Mouse (Mus musculus): ENCODE measurements around the gene Selenbp2. TPM values are rescaled to one million over a fixed set of nuclear protein-coding genes. Genes with fewer than 3 reads are reported as not detected.
"Not testable (repeated sequence)": the region's sequence is repeated elsewhere in the genome, so short reads cannot be mapped to it uniquely, and the experiment has no call there.

The Selenbp2 gene
- total RNA-seq, 1 experiment from 2014 or later: not detected

DNA sequence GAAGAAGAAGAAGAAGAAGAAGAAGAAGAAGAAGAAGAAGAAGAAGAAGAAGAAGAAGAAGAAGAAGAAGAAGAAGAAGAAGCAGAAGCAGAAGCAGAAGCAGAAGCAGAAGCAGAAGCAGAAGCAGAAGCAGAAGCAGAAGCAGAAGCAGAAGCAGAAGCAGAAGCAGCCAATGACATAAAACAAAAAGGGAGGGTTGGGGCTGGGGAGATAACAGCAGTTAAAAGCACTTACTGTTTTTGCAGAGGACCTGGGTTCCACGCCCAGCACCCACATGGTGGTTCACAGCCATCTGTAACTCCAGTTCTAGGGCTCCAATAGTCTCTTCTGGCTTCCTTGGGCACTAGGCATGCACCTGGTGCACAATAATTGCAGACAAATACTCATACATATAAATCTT is 4.2 kb upstream of the Selenbp2 start:
- not testable (repeated sequence) for ATAC-seq (replicated peaks; ENCODE audit: insufficient number of reproducible peaks, low FRiP score, low TSS enrichment, poor library complexity, severe bottlenecking)

GRCm38 (mm10) chr3:94690162-94690561 is 3.2 kb upstream of the Selenbp2 start:
- ATAC-seq (replicated peaks; ENCODE audit: insufficient number of reproducible peaks, low FRiP score, low TSS enrichment, poor library complexity, severe bottlenecking): not testable (repeated sequence)

DNA sequence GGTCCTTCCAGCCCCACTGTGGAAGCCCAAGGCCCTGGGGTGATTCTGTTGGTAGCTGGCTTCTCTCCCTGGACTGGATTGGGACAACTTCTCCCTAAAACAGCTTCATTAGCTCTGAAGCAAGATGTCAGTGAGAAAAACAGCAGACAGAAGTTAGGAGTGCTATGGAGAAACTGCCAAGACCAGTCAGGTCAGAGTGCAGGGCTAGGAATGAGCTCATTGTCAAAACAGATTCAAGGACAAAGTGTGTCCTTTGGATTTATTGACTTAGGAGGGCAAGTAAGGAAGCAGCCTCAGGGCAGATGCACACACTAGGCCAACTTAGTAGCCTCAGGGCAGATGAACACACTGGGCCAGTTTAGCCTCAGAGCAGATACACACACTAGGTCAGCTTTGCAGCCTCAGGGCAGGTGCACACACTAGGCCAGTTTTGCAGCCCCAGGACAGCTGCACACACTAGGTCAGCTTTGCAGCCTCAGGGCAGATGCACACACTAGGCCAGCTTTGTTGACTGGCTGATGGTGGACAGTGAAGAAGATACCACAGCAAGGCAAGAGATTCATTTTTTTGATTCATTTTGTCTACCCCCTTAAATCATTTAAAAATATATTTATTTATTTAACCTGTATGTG is 2.6 kb upstream of the Selenbp2 start:
- ATAC-seq (replicated peaks; ENCODE audit: insufficient number of reproducible peaks, low FRiP score, low TSS enrichment, poor library complexity, severe bottlenecking): no peak

DNA sequence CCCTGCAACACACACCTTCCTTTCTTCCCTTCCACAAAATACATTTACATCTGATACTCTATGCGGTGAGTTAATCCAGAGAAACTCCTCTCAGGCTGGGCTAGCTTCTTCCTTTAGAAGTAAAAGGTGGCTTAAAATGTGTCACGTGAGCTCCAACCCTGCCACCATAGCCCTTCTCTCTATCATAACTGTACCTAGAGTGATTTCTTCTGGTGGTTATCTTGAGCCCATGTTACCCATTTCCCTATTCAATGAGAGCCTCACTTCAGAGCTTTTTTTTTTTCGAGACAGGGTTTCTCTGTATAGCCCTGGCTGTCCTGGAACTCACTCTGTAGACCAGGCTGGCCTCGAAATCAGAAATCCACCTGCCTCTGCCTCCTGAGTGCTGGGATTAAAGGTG is 1.7 kb upstream of the Selenbp2 start:
- not testable (repeated sequence) for ATAC-seq (replicated peaks; ENCODE audit: insufficient number of reproducible peaks, low FRiP score, low TSS enrichment, poor library complexity, severe bottlenecking)

DNA sequence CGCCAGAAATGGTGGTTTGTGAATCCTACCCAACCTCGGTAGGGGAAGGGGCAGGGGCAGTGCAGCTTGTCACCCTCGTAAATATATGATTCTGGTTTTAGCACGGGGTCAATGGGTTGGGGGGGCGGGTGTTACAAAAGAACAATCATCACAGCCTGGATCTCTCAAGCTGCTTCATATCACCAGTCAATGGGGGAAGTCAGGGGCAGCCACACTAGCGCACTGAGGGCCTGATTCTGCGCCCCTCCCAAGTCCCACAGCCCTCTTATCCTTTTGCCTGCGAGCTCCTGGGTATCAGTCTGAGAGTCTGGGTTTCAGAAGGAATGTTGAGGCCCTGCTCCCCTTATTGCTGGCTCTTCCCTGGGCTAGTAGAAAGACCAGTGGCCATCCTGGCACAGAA is 518 bp downstream of the Selenbp2 start:
- not testable (repeated sequence) for ATAC-seq (replicated peaks; ENCODE audit: insufficient number of reproducible peaks, low FRiP score, low TSS enrichment, poor library complexity, severe bottlenecking)

DNA sequence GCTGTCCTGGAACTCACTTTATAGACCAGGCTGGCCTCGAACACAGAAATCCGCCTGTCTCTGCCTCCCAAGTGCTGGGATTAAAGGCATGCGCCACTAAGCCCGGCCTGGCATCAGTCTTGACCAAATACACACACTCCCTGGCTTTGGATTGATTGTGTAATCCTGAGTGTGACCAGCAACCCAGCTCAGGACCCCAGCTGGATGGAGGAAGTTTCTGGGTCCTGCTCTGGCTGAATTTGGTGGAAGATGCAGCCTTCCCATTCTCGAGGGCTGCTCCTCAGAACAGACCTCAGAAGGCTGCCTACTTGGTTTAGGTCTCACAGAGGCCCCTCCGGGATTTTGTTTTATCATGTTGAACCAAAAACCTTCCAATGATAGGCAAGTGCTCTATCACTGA is 2.2 kb downstream of the Selenbp2 start:
- ATAC-seq (replicated peaks; ENCODE audit: insufficient number of reproducible peaks, low FRiP score, low TSS enrichment, poor library complexity, severe bottlenecking): not testable (repeated sequence)

DNA sequence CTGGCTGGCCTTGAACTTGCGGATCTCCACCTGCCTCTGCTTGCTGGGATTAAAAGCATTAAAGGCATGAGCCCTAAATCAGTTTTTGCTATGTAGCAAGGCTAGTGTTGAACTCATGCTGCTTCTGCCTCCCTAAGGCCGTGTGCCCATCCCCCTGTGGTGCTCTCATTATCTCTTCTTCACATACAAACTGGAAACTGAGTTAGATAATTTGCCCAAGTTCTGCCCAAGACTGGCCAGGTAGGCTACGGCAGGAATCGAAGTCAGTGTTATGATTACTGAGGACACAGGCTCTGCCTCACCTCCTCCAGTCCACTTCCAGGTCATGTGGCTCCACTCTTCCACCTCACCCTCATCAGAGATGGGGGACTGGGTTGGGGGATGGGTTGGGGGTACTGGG is 2.9 kb downstream of the Selenbp2 start:
- not testable (repeated sequence) for ATAC-seq (replicated peaks; ENCODE audit: insufficient number of reproducible peaks, low FRiP score, low TSS enrichment, poor library complexity, severe bottlenecking)

GRCm38 (mm10) chr3:94702163-94702810 is 8.9 kb downstream of the Selenbp2 start:
- not testable (repeated sequence) for ATAC-seq (replicated peaks; ENCODE audit: insufficient number of reproducible peaks, low FRiP score, low TSS enrichment, poor library complexity, severe bottlenecking)

GRCm38 (mm10) chr3:94702856-94703255 is 9.5 kb downstream of the Selenbp2 start:
- ATAC-seq (replicated peaks; ENCODE audit: insufficient number of reproducible peaks, low FRiP score, low TSS enrichment, poor library complexity, severe bottlenecking): no peak

- not testable (repeated sequence) for ATAC-seq (replicated peaks; ENCODE audit: insufficient number of reproducible peaks, low FRiP score, low TSS enrichment, poor library complexity, severe bottlenecking)
Observed at GRCm38 (mm10) chr3:94703364-94703763, 10.0 kb downstream of the Selenbp2 start.

DNA sequence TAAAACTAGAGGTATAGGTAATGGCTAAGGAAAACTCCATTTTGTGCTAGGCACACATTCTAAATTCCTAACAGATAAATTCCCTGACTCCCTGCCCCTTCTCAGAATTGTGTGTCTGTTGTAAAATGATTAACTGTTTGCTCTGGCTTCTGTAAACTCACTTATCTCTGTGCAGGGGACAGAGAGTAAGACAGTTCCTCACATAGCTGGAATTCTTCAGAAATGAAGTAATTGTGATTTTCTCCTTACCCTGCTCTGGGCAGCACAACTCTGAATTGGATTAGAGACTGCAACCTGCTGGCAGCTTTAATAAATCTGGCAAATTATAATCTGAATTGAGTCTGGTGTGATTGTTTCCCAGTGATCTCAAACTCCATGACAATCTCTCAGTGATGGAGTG is 17.2 kb downstream of the Selenbp2 start:
- ATAC-seq (replicated peaks; ENCODE audit: insufficient number of reproducible peaks, low FRiP score, low TSS enrichment, poor library complexity, severe bottlenecking): not testable (repeated sequence)

DNA sequence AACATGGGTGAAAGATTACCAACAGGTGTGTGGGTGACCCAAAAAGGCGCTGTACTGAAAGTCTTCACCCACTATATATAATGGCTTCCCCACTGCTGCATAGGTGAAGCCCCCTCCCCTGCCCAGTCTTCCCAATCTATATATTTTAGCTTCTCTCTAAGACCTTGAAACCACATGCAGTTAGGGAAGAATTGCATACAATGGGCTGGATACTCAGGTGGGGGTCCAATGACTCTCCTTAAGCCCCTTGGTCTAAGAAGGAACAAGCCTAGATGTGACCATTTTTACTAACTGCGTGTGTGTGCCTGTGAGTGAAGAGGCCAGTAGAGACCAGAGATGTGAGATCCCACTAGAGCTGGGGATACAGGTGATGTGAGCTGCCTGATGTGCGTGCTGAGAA is 20.1 kb downstream of the Selenbp2 start:
- not testable (repeated sequence) for ATAC-seq (replicated peaks; ENCODE audit: insufficient number of reproducible peaks, low FRiP score, low TSS enrichment, poor library complexity, severe bottlenecking)

DNA sequence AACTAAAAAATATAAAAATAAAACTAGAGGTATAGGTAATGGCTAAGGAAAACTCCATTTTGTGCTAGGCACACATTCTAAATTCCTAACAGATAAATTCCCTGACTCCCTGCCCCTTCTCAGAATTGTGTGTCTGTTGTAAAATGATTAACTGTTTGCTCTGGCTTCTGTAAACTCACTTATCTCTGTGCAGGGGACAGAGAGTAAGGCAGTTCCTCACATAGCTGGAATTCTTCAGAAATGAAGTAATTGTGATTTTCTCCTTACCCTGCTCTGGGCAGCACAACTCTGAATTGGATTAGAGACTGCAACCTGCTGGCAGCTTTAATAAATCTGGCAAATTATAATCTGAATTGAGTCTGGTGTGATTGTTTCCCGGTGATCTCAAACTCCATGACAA is 24.9 kb downstream of the Selenbp2 start:
- ATAC-seq (replicated peaks; ENCODE audit: insufficient number of reproducible peaks, low FRiP score, low TSS enrichment, poor library complexity, severe bottlenecking): not testable (repeated sequence)

DNA sequence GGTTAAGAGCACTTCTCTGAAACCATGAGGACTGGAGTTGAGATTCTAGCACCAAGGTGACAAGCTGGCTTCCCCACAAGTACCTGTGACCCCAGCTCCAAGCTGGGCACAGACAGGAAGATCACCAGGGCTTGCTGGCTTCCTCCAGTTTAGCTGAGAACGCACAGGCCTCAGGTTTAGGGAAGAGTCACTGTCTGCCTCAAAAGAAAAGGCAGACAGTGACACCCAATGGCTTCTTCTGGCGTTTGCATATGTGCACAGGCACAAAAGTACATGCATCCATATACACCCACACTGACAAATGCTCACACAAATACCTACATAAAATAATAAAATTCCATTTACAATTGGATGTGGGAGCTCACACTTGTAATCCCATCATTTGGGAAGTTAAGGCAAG is 30.3 kb downstream of the Selenbp2 start:
- not testable (repeated sequence) for ATAC-seq (replicated peaks; ENCODE audit: insufficient number of reproducible peaks, low FRiP score, low TSS enrichment, poor library complexity, severe bottlenecking)

- ATAC-seq (replicated peaks; ENCODE audit: insufficient number of reproducible peaks, low FRiP score, low TSS enrichment, poor library complexity, severe bottlenecking): no peak
Observed at GRCm38 (mm10) chr3:94745691-94746090, 52.3 kb downstream of the Selenbp2 start.

Other genes starting within 250 kb of the Selenbp2 start
- gene Oaz3, start 249.6 kb upstream of the Selenbp2 start, total RNA-seq (2017): 0.43 TPM in 1 of 3 replicates, not detected in the others
- gene Celf3, start 215.3 kb upstream of the Selenbp2 start, total RNA-seq (2017): 0.19 TPM in 1 of 3 replicates, not detected in the others
- gene Riiad1, start 213.2 kb upstream of the Selenbp2 start, total RNA-seq (2017): 1.8 to 2.2 TPM in 2 of 3 replicates, not detected in the other
- gene Snx27, start 110.8 kb upstream of the Selenbp2 start, total RNA-seq (2017): 28.7 to 47.9 TPM (median 47.5 TPM) in 3 replicates
- not detected in 3 replicates for gene Gm10972, start 50.4 kb upstream of the Selenbp2 start, total RNA-seq (2017)
- 1.8 to 6.3 TPM (median 4.6 TPM) in 3 replicates for gene Tuft1, start 34.7 kb upstream of the Selenbp2 start, total RNA-seq (2017)
- 0.32 TPM in 1 of 3 replicates, not detected in the others for gene Cgn, start 92.9 kb downstream of the Selenbp2 start, total RNA-seq (2017)
- gene Pogz, start 144.0 kb downstream of the Selenbp2 start, total RNA-seq (2017): 14.4 to 29.8 TPM (median 15.6 TPM) in 3 replicates
- gene Psmb4, start 193.4 kb downstream of the Selenbp2 start, total RNA-seq (2017): 162 to 242 TPM (median 193 TPM) in 3 replicates
- 8.9 to 16.0 TPM (median 14.1 TPM) in 3 replicates for gene Selenbp1, start 239.5 kb downstream of the Selenbp2 start, total RNA-seq (2017)

All from monocyte, adult 5-6 weeks (primary cell).